Mouse (Mus musculus) lung, adult 2 months (tissue): ENCODE measurements around the gene Hephl1. TPM values are rescaled to one million over a fixed set of nuclear protein-coding genes. Genes with fewer than 3 reads are reported as not detected.

Source experiments
- DNase-seq: peaks from one replicate; pipeline ENCODE4 v3.0.0; 2022
- H3K4me1 ChIP-seq: fragments of 200-500 bp; 2 replicates; pipeline ENCODE4 v1.6.1; 2011; ENCODE audit warnings: low read length; ENCODE audit not compliant: control insufficient read depth, insufficient read depth
- H3K4me3 ChIP-seq: fragments of 200-500 bp; replicated peaks from 2 replicates; pipeline ENCODE3; 2011; ENCODE audit warnings: low read depth, mild to moderate bottlenecking, control low read depth, low read length; ENCODE audit errors: extremely low read depth
- CTCF ChIP-seq: fragments of 200-500 bp; IDR thresholded peaks from 2 replicates; pipeline ENCODE4 v1.5.1; 2011; ENCODE audit warnings: mild to moderate bottlenecking, low read length, control low read depth; ENCODE audit not compliant: insufficient read depth
- POLR2A ChIP-seq: fragments of 200-500 bp; IDR thresholded peaks from 2 replicates; pipeline ENCODE4 v1.6.1; 2011; ENCODE audit warnings: low read depth, mild to moderate bottlenecking, control low read depth, low read length, borderline replicate concordance; ENCODE audit errors: extremely low read depth
- WGBS: fragments of 180-500 bp; shearing (Covaris S2); methylation state at CpG from one replicate; pipeline ENCODE4 v1.1.7; 2018; 5-methylcytosine and 5-hydroxymethylcytosine counted together
- polyA plus RNA-seq: library from polyadenylated mRNA; depleted of rRNA; stranded (reverse); fragments of >200 nt; gene quantifications from 2 replicates; pipeline ENCODE4 v1.2.3, GENCODE M21; 2012

Gene Hephl1
- polyA plus RNA-seq, 1 experiment, result 0.36 TPM

DNA sequence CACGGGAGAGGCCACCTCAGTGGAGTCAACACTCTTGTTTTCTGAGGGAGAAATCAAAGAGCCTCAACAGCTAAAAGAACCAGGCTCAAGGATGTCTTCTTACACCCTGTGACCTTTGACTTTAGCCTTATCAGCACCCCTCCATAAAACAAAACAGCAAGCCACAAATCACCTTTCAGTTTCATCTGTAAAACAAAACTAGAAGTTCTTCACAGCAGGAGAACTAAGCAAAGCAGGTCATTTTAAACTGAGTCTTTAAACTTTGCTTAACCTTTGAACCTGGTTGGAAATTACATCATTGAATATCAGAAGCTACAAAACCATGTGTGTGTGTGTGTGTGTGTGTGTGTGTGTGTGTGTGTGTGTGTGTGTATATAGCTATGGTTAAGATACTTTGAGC, 47.7 kb downstream of the Hephl1 start:
- no peak for DNase-seq
- Histone ChIP-seq H3K4me3 (no peak overlapping the region), H3K4me1 (no peaks in the 10 kb centered on the region)
- WGBS, result 14% methylated on average over 1 of the region's 1 CpGs
- TF ChIP-seq CTCF (no peak), POLR2A (no peak)

DNA sequence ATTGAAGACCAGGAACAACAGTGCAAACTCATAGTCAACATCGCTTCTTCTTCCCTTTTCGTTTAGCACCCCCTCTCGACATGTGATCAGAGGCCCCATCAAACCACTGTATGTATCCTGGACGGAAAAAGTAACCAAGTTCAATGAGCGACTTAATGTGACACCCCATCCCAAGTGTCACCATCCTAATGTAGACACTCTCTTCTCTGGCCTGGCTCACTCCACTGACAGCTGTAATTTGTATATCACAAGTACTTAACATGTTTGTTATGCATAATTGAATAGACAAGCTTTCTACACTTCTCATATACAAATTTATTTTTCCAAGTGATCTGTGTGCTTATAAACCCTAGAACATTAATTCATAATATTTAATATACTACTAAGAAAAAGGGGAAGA, 51.1 kb downstream of the Hephl1 start:
- no peak for DNase-seq
- TF ChIP-seq CTCF (no peak), POLR2A (no peak)
- 75% methylated on average over 5 of the region's 5 CpGs for WGBS
- no peaks in the 10 kb centered on the region for H3K4me1 ChIP-seq
- H3K4me3 ChIP-seq, result no peak overlapping the region

DNA sequence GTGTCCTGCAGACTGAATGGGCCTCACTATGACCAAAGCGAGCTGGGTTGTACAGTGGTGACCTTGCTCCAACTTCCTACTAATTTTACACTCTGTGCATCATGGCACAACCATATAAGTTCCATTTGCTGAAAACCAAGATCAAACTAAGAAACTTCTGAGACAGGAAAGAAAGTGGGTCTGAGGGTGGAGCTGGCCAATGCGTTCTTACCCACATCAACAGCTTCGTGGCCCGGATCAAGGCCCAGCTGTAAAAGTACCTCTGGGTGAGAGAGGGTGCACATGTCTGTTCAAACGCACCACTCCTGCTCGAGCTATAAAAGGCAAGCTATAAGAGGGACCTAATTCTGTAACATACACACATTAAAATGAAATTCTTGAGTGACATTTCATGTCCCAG, 51.9 kb downstream of the Hephl1 start:
- Histone ChIP-seq H3K4me1 (no peaks in the 10 kb centered on the region), H3K4me3 (no peak overlapping the region)
- 80% methylated on average over 6 of the region's 6 CpGs for WGBS
- DNase-seq, result no peak
- TF ChIP-seq POLR2A (no peak), CTCF (no peak)

DNA sequence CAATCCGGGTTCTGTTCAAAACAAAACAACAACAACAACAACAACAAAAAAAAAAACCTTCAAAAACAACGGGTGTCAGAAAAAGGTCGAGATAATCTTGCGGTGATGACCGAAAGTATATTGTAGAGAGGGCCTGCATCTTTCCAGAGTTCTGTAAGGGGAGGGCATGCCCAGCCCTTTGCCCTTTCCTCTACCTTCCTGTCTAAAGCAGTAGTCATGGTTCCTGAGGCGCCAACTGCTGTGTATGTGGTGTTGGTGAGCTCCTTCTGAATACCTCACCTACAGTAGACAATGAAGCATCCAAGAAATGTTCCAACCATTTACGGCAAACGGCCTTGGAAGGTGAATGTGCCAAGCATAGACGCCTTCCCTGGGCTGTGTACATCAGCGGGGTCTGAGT, 66.2 kb downstream of the Hephl1 start:
- WGBS, result 39% methylated on average over 10 of the region's 10 CpGs
- DNase-seq, result no peak
- peak overlapping the region; percentile 77 for H3K4me3 ChIP-seq
- TF ChIP-seq CTCF (no peak), POLR2A (no peak)
- H3K4me1 ChIP-seq, result no peaks in the 10 kb centered on the region; the same call in 1 of the 2 replicates

DNA sequence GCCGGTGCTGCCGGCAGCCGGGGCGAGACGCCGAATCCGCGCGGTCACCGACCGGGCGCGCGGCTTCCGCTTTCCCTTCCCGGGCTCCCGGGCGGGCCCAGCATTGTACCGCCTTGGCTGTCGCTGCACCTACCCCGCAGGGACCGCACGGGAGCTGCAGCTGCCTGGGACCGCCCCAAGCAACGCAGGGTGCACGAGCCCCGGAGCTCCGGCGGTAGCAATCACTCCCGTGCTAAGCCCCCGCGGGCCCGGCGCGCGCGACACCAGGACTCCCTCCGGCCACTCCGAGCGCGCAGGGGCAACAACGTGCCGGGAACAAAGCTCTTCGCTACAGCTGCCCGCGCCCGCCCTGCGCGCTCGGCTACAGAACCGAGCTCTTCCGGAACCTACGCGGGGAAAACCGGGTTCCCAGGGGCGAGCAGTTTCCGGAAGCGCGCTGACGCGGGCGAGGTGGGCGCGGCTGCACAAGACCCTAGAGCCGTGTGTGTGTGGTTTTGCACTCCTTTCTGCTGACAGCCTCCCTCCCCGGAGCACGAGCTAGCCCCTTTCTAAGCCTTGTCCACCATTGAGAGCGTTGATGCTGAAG, 66.7 kb downstream of the Hephl1 start, which contains the start of gene Panx1:
TSS of gene Panx1 (minus strand) at position 395 of the 586 bp plus-strand sequence.
- Histone ChIP-seq H3K4me3 (peak within 1 kb of the TSS; percentile 77), H3K4me1 (no peaks in the 10 kb centered on the region; the same call in 1 of the 2 replicates)
- WGBS, result under 1% methylated on average over 61 of the region's 68 CpGs
- peak; percentile 59 for DNase-seq
- TF ChIP-seq CTCF (no peak), POLR2A (peak; percentile 22; the same call in 1 of the 2 replicates)

DNA sequence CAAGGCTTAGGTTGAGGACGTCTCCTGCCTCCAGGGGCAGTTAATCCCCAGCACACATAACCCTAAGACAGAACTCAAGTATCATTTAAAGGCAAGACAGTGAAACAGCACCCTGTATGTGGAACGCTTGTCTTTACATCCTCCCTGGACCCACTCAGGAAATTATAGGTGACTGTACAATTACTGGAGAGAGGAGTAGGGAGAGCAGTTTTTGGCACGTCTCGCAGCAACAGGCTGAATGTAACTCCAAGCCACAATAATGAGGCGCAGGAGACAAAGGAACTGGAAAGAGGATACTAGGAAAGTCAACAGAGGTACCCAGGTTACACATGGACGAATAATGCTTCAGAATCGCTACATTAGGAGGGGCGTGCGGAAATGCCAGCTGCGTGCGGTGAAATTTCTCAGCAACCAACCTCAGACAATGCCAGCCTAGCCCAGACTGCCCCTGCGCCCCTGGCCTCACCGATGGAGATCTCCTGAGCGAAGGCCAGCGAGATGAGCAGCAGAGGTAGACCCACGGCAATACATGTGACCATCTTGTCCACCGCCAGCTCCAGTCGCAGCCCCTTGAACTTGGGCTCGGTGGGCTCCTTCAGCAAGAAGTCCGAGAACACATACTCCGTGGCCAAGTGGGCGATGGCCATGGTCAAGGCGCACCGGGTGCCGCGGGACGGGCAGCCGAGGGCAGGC, 67.4 kb downstream of the Hephl1 start:
- under 1% methylated on average over 28 of the region's 28 CpGs for WGBS
- no peak for TF ChIP-seq POLR2A
- TF ChIP-seq CTCF, result no peak
- DNase-seq, result no peak
- no peaks in the 10 kb centered on the region; the same call in 1 of the 2 replicates for H3K4me1 ChIP-seq
- H3K4me3 ChIP-seq, result peak overlapping the region; percentile 77

DNA sequence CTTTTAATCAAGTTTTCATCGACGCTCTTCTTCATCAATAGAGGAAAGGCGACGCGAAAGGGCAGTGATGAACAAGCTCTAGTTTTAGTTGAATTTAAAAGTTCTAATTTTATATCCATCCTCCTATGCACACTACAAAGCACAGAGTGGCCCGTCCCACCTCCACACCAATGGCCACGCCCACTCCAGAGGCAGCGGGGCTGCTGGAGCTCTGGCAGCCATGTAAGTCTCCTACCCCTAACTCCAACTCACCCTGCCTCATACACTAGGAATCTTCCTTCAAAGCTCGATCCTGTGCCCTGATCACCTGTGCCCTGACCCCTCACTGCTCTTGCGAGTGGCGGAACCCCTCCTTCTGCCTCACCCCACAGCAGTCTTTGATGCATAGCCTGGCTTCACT, 70.4 kb downstream of the Hephl1 start:
- Histone ChIP-seq H3K4me1 (no peaks in the 10 kb centered on the region; the same call in 1 of the 2 replicates), H3K4me3 (no peak overlapping the region)
- WGBS, result 89% methylated on average over 11 of the region's 11 CpGs
- no peak for TF ChIP-seq POLR2A
- no peak for TF ChIP-seq CTCF
- DNase-seq, result no peak

DNA sequence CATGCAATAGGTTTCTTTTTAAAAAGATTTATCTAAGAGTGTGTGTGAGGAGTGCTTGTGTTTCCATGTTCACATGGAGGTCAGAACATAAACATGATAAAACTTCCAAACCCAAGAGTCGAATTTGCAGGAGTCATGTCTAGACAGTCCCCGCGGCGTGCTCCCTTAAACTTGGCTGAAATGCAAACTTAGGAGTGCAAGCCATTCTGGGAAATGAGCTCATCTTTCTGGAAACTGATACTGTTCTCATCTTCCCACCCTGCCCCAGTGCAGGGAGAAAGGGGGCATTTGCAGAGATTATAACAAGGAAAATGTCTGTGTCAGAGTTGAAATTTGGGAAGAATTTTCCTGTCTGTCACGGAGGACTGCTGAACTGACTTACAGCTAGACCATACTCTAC, 72.1 kb downstream of the Hephl1 start:
- 70% methylated on average over 5 of the region's 5 CpGs for WGBS
- DNase-seq, result no peak
- TF ChIP-seq CTCF (no peak), POLR2A (no peak)
- Histone ChIP-seq H3K4me3 (no peak overlapping the region), H3K4me1 (no peaks in the 10 kb centered on the region; the same call in none of the 2 replicates)

DNA sequence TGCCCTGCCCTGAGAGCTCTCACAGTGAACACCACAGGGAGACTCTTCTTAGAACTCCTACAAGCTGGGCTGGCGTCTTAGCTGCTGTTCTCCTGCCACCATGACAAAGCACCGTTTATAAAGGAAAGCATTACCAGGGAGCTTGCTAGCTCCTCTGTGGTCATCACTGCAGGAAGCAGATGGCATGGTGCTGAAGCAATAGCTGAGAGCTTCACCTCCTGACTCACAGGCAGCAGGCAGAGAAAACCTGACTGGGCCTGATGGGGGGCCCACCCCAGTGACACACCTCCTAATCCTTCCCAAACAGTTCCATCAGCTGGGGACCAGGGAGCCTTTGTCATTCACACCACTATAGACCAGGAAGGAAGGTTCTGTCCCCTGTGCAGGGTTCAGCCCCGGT, 74.2 kb downstream of the Hephl1 start:
- WGBS, result 57% methylated on average over 3 of the region's 3 CpGs

DNA sequence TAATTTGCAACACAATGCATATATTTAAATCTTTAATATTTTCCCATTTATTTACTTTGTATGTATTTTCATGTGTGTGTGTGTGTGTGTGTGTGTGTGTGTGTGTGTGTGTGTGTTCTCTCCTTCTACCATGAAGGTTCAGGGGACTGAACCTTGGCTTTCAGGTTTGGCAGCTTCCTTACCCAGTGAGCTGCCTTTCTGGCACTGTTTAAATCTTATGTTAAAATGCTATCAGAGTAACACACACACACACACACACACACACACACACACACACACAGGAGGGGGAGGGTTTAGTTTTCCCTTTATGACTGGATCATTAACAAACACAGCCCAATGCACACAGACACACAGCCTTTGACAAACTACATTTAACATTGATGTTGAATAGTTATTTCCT, 74.7 kb downstream of the Hephl1 start:
- TF ChIP-seq POLR2A (no peak), CTCF (no peak)
- DNase-seq, result no peak
- no peak overlapping the region for H3K4me3 ChIP-seq

More for the DNA sequence above, 74.2 kb downstream of the Hephl1 start:
- DNase-seq, result no peak
- Histone ChIP-seq H3K4me3 (no peak overlapping the region), H3K4me1 (peaks cover 7% of the 10 kb centered on the region)
- TF ChIP-seq CTCF, result no peak
- TF ChIP-seq POLR2A, result no peak

DNA sequence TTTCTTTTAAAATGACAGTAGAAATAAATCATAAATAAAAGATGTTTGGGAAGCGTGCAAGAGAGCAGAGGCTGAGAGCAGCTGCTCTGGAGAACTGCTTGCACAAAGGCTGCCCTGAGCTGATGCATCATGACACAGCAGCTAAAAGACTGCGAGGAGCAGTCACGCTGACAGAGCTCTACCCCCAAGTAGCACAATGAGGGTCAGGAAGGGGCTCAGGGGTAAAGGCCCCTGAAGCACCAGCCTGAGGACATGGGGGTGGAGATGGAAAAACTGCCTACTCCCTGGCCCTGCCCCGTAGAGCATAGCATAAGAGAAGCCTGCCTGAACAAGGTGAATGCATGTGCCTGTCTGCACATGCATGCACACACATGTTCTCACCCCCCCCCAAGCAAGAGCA, 75.1 kb downstream of the Hephl1 start:
- 63% methylated on average over 4 of the region's 4 CpGs for WGBS

More for the DNA sequence above, 74.7 kb downstream of the Hephl1 start:
- peaks cover 7% of the 10 kb centered on the region for H3K4me1 ChIP-seq

More for the DNA sequence above, 75.1 kb downstream of the Hephl1 start:
- TF ChIP-seq CTCF (no peak), POLR2A (no peak)
- Histone ChIP-seq H3K4me3 (no peak overlapping the region), H3K4me1 (peaks cover 7% of the 10 kb centered on the region)
- DNase-seq, result no peak
